Comparison of ENCODE assay signal across 16 mouse cellular contexts in genomic region chr11:14943036-14943435, GRCm38 (mm10).
"Had no signal": no experiment of that assay in that cellular context is flagged by ENCODE, and none has a peak within 500 bp of the region (broad histone marks: within the 10 kb centered on the region; RNA-seq: fewer than 3 reads in every experiment).

No protein-coding gene starts in this region.

- DNase-seq: liver, embryonic 13.5 days; liver, postnatal 0 days; lung, adult 2 months; lung, postnatal 36 days; right cerebral cortex, postnatal 14 days; thymus, postnatal 25 days; thymus, postnatal 4 days had no signal

- H3K4me1 ChIP-seq: liver, embryonic 13.5 days; liver, embryonic 15.5 days; megakaryocyte, embryonic 14.5 days; midbrain, embryonic 13.5 days; midbrain, embryonic 15.5 days; neural tube, embryonic 12.5 days; stomach, embryonic 15.5 days had no signal

- H3K27ac ChIP-seq: liver, embryonic 13.5 days; liver, embryonic 15.5 days; macrophage; midbrain, embryonic 13.5 days; midbrain, embryonic 15.5 days; neural tube, embryonic 12.5 days; stomach, embryonic 15.5 days; stomach, postnatal 0 days had no signal

- H3K9me3 ChIP-seq: liver, embryonic 13.5 days; liver, embryonic 15.5 days; megakaryocyte, embryonic 14.5 days; midbrain, embryonic 13.5 days; midbrain, embryonic 15.5 days; neural tube, embryonic 12.5 days; stomach, embryonic 15.5 days had no signal

- H3K9ac ChIP-seq: liver, embryonic 13.5 days; liver, embryonic 15.5 days; liver, postnatal 0 days; midbrain, embryonic 13.5 days; midbrain, embryonic 15.5 days; neural tube, embryonic 12.5 days; stomach, embryonic 15.5 days had no signal

- H3K36me3 ChIP-seq: liver, embryonic 13.5 days; liver, embryonic 15.5 days; midbrain, embryonic 13.5 days; midbrain, embryonic 15.5 days; neural tube, embryonic 12.5 days; stomach, embryonic 15.5 days had no signal

- ATAC-seq: liver, postnatal 0 days; midbrain, embryonic 13.5 days; midbrain, embryonic 15.5 days had no signal

- H3K27me3 ChIP-seq: liver, embryonic 13.5 days; liver, embryonic 15.5 days; megakaryocyte, embryonic 14.5 days; midbrain, embryonic 13.5 days; midbrain, embryonic 15.5 days; neural tube, embryonic 12.5 days; stomach, embryonic 15.5 days had no signal

- H3K4me2 ChIP-seq: liver, embryonic 13.5 days; liver, embryonic 15.5 days; midbrain, embryonic 11.5 days; midbrain, embryonic 13.5 days; midbrain, embryonic 15.5 days; neural tube, embryonic 12.5 days; stomach, embryonic 15.5 days had no signal

- H3K4me3 ChIP-seq: liver, embryonic 13.5 days; liver, embryonic 15.5 days; megakaryocyte, embryonic 14.5 days; midbrain, embryonic 13.5 days; midbrain, embryonic 15.5 days; neural tube, embryonic 12.5 days; stomach, embryonic 15.5 days had no signal
